ENCODE assay signal across 9 mouse cellular contexts in the genomic region with DNA sequence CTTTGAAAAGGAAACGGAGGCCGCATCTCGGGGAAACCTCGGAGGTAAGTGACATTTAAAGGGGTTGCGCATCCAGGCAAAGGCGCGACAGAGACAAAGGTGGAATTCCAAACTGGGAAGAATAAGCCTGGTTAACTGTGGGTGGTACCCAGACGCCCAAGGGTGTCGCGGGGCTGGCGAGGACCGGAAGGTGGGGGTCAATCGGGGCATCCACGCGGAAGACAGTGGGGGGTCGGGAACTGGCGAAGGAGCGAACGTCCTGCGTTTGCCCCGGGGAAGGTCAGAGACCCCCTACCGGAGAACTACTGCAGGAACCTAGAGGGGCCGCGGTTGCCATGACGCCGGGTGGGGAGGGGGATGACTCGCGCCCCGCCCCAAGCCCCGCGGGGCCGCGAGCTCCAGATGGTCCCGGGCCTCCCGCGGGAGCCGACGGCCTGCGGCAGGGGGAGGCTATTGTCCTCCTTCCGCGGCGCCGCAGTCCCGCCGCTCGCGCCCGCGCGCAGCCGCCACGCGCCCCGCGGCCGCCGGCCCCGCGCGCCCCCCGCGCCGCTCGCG. TPM values are rescaled to one million over a fixed set of nuclear protein-coding genes. Genes with fewer than 3 reads are reported as not detected.
A peak's percentile ranks its signal among the peaks of the same experiment; 100 is the strongest.
DNase-seq lines count a peak whose midpoint lies in the region; ATAC-seq and TF ChIP-seq lines count a peak whose summit lies in the region.
"Had no signal": no experiment of that assay in that cellular context is flagged by ENCODE, and none has a peak within 500 bp of the region (broad histone marks: within the 10 kb centered on the region; RNA-seq: fewer than 3 reads in every experiment).

No protein-coding gene starts in this region.

- no peaks in the 10 kb centered on the region for H3K4me1 ChIP-seq in kidney, adult 2 months (ENCODE audit: control insufficient read depth, insufficient read depth, low read length)
- no peaks in the 10 kb centered on the region for H3K4me1 ChIP-seq in brown adipose tissue, adult 24 weeks (ENCODE audit: control insufficient read depth, insufficient read depth, insufficient read length, low read length)
- H3K4me1 ChIP-seq in forebrain, embryonic 12.5 days = peaks cover 30% of the 10 kb centered on the region
- 0 out of 2 replicates have a peak, but pooled peaks cover 3% of the 10 kb centered on the region for H3K4me1 ChIP-seq in liver, embryonic 15.5 days (replicated peaks)

- 0 out of 2 replicates have a peak, but pooled peaks cover 1% of the 10 kb centered on the region for H3K27me3 ChIP-seq in kidney, adult 2 months (replicated peaks; ENCODE audit: control insufficient read depth, insufficient read depth, low read length)
- peaks cover 28% of the 10 kb centered on the region for H3K27me3 ChIP-seq in forebrain, embryonic 12.5 days
- H3K27me3 ChIP-seq in liver, embryonic 15.5 days = peaks cover 76% of the 10 kb centered on the region

- TF ChIP-seq CTCF in kidney, adult 2 months (conservative IDR thresholded peaks at IDR 0.05; ENCODE audit: insufficient read depth, insufficient read length, low read depth, low read length) = no peak

- peak overlapping the region; percentile 88 for H3K4me2 ChIP-seq in forebrain, embryonic 12.5 days
- peak overlapping the region; percentile 59 for H3K4me2 ChIP-seq in liver, embryonic 15.5 days

- WGBS in kidney, adult 2 months = 4% methylated on average over 45 of the region's 65 CpGs
- 1% methylated on average over 24 of the region's 65 CpGs for WGBS in forebrain, embryonic 12.5 days
- 4% methylated on average over 23 of the region's 65 CpGs for WGBS in liver, embryonic 15.5 days (ENCODE audit: insufficient replicate concordance)

- peak overlapping the region; percentile 93 for H3K9ac ChIP-seq in forebrain, embryonic 12.5 days
- H3K9ac ChIP-seq in liver, embryonic 15.5 days = no peak overlapping the region

- no peak overlapping the region for H3K27ac ChIP-seq in kidney, adult 2 months (ENCODE audit: insufficient read depth, low read depth, low read length)
- no peak overlapping the region for H3K27ac ChIP-seq in brown adipose tissue, adult 24 weeks (replicated peaks; ENCODE audit: low read depth, low read length)
- peak overlapping the region; percentile 88 for H3K27ac ChIP-seq in forebrain, embryonic 12.5 days
- H3K27ac ChIP-seq in liver, embryonic 15.5 days (replicated peaks) = no peak overlapping the region
- H3K27ac ChIP-seq: macrophage had no signal

- no peaks in the 10 kb centered on the region for H3K36me3 ChIP-seq in kidney, adult 2 months (ENCODE audit: control insufficient read depth, insufficient read depth, low read length)
- H3K36me3 ChIP-seq in forebrain, embryonic 12.5 days (replicated peaks) = no peaks in the 10 kb centered on the region
- H3K36me3 ChIP-seq in liver, embryonic 15.5 days (replicated peaks) = no peaks in the 10 kb centered on the region

- no peak for TF ChIP-seq POLR2A in kidney, adult 2 months (IDR thresholded peaks at IDR 0.05; ENCODE audit: low read depth, low read length)

- ATAC-seq in forebrain, embryonic 12.5 days (ENCODE audit: low FRiP score) = peak; percentile 91
- ATAC-seq in liver, embryonic 15.5 days (ENCODE audit: insufficient read depth) = no peak

- no peak for DNase-seq in kidney, adult 2 months
- no peak for DNase-seq in kidney, adult 8-10 months
- DNase-seq in spleen, postnatal 36 days (ENCODE audit: low spot score in 2 of 2) = no peak
- DNase-seq in B cell, adult 2 months = no peak
- no peak for DNase-seq in lung, postnatal 10 days

- peak overlapping the region; percentile 42 for H3K4me3 ChIP-seq in kidney, adult 2 months (ENCODE audit: insufficient read depth, low read depth, low read length)
- H3K4me3 ChIP-seq in brown adipose tissue, adult 24 weeks (ENCODE audit: insufficient read depth, low read depth, low read length) = peak overlapping the region; percentile 33; the same call in 1 of the 2 replicates
- H3K4me3 ChIP-seq in forebrain, embryonic 12.5 days (replicated peaks) = peak overlapping the region; percentile 82
- H3K4me3 ChIP-seq in liver, embryonic 15.5 days (replicated peaks) = peak overlapping the region; percentile 33; the same call in 1 of the 2 replicates

- no peaks in the 10 kb centered on the region for H3K9me3 ChIP-seq in forebrain, embryonic 12.5 days
- no peaks in the 10 kb centered on the region for H3K9me3 ChIP-seq in liver, embryonic 15.5 days (replicated peaks)

RNA-seq across cellular contexts. Expression of a gene that starts 0.7 kb away (rescaled TPM):
- polyA plus RNA-seq in kidney, adult 2 months (2012; rRNA removed) = 11.0 and 12.0 TPM in 2 replicates
- 0.13 TPM in 1 of 2 replicates, not detected in the other for polyA plus RNA-seq in brown adipose tissue, adult 24 weeks (2012; ENCODE audit: insufficient read depth, insufficient read length, missing spikeins)
- 25.2 and 27.3 TPM in 2 replicates for polyA plus RNA-seq in forebrain, embryonic 12.5 days (2016; fragmentation: Nextera tagmentation; extraction: Ambion mirVana)
- polyA plus RNA-seq in liver, embryonic 15.5 days (2015; fragmentation: Nextera tagmentation; extraction: Ambion mirVana) = 0.05 and 0.10 TPM in 2 replicates

RNA-seq across cellular contexts. Expression of a gene that starts 13.2 kb away (rescaled TPM):
- 1.1 TPM in 2 replicates for polyA plus RNA-seq in kidney, adult 2 months (2012; rRNA removed)
- not detected in 2 replicates for polyA plus RNA-seq in brown adipose tissue, adult 24 weeks (2012; ENCODE audit: insufficient read depth, insufficient read length, missing spikeins)
- 4.5 and 5.4 TPM in 2 replicates for polyA plus RNA-seq in forebrain, embryonic 12.5 days (2016; fragmentation: Nextera tagmentation; extraction: Ambion mirVana)
- polyA plus RNA-seq in liver, embryonic 15.5 days (2015; fragmentation: Nextera tagmentation; extraction: Ambion mirVana) = 0.40 and 0.71 TPM in 2 replicates
- polyA plus RNA-seq: macrophage had no signal

RNA-seq across cellular contexts. Expression of a gene that starts 44.6 kb away (rescaled TPM):
- polyA plus RNA-seq in kidney, adult 2 months (2012; rRNA removed) = 12.8 TPM in 2 replicates
- 4.7 and 5.8 TPM in 2 replicates for polyA plus RNA-seq in brown adipose tissue, adult 24 weeks (2012; ENCODE audit: insufficient read depth, insufficient read length, missing spikeins)
- 151 and 159 TPM in 2 replicates for polyA plus RNA-seq in forebrain, embryonic 12.5 days (2016; fragmentation: Nextera tagmentation; extraction: Ambion mirVana)
- polyA plus RNA-seq in liver, embryonic 15.5 days (2015; fragmentation: Nextera tagmentation; extraction: Ambion mirVana) = 15.6 and 18.7 TPM in 2 replicates

Comparison
In these comparisons a context has a peak if more than half of its experiments do, and no peak if none do; other contexts are left out.
1. RNA of a gene that starts 0.7 kb away (polyA plus RNA-seq): 25.2 to 27.3 TPM in forebrain, embryonic 12.5 days and 11.0 to 12.0 TPM in kidney, adult 2 months; 0.13 TPM in brown adipose tissue, adult 24 weeks and 0.05 to 0.10 TPM in liver, embryonic 15.5 days; every median in the first group is over 10 times any median in the second.
2. Peak in every context shown above with its lines, with median percentiles within 50 percentile points of each other: H3K4me3 ChIP-seq.